Mouse (Mus musculus) brain, embryonic 14.5 days (tissue): ENCODE measurements around the gene Bcl11a.

ENCODE experiments used
- CTCF ChIP-seq: fragments of 200-500 bp; IDR thresholded peaks from 2 replicates; pipeline ENCODE4 v1.5.1; 2012; ENCODE audit warnings: inconsistent platforms, mild to moderate bottlenecking, moderate library complexity, borderline replicate concordance; ENCODE audit not compliant: insufficient read depth, insufficient read length; ENCODE audit errors: extremely low read depth
- POLR2A ChIP-seq: fragments of 200-500 bp; IDR thresholded peaks from 2 replicates; pipeline ENCODE4 v1.6.1; 2012; ENCODE audit warnings: mild to moderate bottlenecking, inconsistent platforms, borderline replicate concordance; ENCODE audit not compliant: poor library complexity, insufficient read depth, insufficient read length, severe bottlenecking; ENCODE audit errors: extremely low read depth

- TF ChIP-seq POLR2A (no peak), CTCF (no peak)
These were observed 19.2 kb downstream of the Bcl11a start for GRCm38 (mm10) chr11:24097026-24097425.
